Mouse (Mus musculus): ENCODE measurements around the gene Rgs19.

The Rgs19 gene

DNA sequence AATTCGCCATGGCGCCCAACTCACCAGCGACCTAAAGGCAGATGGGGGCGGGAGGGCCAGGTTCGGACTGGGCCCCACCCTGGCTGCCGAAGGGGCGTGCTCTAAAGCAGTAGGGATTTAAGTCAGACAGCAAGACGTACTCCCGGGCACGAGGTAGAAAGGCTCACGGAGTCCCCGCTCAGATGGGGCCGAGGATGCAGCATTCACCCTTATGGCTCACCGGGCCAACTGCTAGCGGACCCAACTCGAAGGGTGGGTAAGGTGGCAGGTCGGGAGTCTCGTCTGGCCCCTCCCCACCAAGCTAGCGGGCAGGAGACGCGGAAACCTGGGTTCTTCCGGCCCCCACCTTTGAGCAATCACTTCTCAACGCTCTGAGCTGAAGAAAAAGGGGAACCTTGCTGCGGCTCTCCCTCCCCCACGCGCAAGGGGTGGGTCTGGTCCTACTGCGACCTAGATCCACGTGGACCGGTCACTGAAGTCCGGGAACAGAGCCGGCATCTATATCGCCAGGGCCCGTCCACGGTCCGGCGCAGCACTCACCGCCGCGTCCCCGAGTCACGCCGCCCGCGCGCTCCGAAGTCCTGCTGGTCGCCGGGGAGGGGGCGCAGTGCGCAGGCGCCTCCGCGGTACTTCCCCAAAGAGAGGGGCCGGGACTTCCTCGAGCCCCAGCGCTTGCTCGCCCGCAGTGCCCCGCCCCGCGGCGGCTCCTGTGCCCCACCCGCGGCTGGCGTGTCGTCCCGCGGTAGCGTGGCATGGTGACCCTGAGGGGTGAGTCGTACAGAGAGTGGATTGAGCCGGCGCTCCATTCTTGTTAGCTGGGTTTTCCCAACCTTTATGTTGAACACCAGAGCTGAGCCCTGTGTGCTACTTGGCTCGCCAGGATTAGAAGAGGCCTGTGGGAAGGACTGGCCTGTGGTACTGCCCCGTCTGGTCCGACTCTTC lies at the start of gene Rgs19:
Rgs19 (minus strand) TSS at position 639 of the 942 bp plus-strand sequence.
- DNase-seq (ENCODE audit: low spot score in 2 of 2), result peak; percentile 83

DNA sequence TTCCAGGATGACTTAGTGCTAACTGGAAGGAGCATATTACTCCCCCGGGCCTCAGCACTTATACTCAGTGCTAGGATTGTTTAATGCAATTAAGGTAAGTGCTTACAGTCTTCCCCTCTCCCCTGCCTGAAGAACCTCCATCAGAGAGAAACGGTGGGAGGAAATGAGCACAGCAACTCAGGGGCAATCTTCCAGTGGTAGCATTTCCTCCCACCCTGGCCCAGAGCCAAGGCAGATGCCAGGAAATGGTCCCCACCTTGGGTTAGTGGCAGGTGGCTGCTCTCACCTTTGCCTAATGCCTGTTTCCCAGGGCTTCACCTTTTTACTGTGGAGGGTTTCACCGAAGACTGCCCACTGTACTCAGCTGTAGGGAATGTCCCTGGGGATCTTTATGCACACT lies 36.3 kb upstream of the Rgs19 start:
- DNase-seq (ENCODE audit: low spot score in 2 of 2), result peak in 1 of 2 experiments; percentile 12

DNA sequence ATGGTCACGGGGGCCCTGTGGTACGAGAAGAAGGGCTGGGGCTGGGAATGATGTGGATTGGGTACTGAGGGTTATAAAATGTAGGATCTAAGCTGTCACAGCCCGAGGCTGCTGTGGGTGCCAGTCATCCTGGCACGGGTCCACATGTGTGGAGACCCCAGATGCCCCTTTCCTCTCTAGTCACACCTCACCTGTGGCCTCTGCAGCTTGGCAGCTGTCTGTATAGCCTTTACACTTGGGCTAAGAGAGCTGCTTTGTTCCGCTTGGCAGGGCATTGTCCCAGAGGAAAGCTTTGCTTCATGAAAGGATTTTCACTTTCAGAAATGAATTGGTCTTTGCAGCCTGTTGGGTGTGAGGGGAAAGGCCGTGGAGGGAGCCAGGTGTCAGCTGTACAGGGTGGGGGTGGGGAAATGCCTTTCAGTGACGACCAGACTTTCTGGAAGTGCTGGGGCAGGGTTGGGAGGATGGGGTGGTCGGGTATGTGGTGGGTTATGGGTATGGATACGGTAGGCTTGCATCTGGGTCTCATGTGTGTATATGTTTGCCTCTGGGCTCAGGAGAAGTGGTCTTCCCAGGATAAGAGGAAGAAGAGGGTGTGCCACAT lies 34.0 kb upstream of the Rgs19 start:
- no peak for DNase-seq (ENCODE audit: low spot score in 2 of 2)

DNA sequence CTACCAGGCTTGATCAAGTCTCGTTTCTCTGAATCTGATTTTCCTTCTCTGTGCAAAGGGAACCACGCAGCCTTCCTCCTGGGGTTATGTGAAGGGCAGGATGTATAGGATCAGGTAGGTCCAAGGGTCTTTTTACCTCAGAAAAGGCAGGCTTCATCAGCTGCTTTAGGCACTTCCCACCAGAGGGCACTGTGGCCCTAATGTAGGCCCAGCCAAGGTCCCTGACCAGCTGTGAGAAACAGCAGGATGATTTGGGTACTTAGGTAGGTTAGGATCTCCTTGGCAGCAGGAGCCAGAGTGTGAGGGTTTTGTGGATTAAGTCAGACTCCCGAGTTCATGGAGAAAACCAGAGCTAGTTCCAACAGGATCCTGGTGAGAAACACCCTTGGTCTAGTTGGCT lies 28.4 kb upstream of the Rgs19 start:
- peak in 1 of 2 experiments; percentile 25 for DNase-seq (ENCODE audit: low spot score in 2 of 2)

DNA sequence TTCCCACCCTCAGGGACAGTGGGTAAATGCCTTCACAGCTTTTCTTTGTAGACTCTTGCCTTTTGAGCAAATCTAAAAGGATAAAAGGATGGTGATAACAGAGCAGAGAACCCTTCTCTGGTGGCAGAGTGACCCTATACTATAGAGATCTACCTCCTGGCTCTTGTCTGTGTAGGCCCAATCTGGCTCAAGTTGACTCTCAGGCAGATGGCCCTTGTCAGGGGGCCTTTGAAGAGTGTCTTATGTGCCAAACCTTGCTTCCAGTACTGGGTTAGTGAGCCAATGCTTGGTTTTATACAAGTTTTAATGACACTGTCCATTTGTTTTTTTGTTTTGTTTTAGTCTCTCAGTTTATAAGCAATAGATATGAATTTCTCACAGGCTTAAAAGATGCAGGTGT lies 27.4 kb upstream of the Rgs19 start:
- no peak for DNase-seq (ENCODE audit: low spot score in 2 of 2)

DNA sequence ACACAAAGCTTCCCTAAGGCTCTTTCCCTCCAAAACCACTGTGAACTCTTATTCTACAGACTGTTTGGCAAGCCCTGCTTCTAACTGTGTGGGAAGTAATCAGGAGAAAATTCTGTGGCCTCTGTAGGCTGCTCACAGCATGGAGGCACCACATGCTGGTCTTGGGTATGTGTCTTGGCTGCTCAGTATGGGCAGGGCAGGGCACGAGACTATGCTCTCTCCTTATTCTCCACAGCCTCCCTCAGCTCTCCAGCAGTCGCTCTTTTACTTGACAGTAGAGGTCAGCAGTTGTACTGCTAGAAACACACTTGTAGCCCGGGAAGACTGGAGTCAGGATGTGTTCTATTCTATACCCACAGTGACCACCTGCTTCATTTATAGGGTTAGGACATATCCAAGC lies 26.3 kb upstream of the Rgs19 start:
- no peak for DNase-seq (ENCODE audit: low spot score in 2 of 2)

DNA sequence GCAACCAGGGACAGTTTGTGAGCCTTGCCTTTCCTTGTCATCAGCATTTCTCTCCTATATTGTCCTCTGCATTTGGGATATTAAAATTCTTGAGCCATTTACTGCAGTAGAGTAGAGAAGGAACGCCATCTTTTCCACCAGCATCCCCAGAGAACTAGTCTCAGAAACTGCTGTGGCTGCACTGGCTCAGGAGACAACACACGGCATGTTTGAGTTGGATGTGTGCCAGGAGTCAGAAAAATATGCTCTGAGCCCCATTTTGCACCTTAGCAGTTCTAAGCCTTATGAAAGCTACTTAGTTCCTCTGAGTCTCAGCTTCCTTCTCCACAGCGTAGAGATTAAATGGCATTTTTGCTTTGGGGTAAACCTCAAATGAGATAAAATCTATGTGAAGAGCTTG lies 23.2 kb upstream of the Rgs19 start:
- no peak for DNase-seq (ENCODE audit: low spot score in 2 of 2)

DNA sequence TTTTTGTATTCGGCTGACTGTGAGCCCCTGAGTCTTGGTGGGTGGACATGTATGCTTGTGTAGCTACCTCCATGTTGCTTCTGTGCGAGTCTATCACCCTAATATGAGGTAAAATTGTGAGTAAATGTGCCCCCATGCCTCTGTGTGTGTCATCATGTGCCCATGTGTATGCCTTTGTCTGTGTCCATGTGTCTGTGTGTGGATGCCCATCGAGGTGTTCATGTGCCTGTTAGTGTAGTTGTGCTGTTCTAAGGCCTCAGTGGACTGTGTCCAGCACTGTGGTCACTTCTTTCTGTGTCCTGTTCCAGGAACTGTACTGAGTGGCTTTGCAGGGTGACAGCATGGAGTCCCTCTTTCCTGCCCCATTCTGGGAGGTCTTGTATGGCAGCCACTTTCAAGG lies 21.6 kb upstream of the Rgs19 start:
- no peak for DNase-seq (ENCODE audit: low spot score in 2 of 2)

DNA sequence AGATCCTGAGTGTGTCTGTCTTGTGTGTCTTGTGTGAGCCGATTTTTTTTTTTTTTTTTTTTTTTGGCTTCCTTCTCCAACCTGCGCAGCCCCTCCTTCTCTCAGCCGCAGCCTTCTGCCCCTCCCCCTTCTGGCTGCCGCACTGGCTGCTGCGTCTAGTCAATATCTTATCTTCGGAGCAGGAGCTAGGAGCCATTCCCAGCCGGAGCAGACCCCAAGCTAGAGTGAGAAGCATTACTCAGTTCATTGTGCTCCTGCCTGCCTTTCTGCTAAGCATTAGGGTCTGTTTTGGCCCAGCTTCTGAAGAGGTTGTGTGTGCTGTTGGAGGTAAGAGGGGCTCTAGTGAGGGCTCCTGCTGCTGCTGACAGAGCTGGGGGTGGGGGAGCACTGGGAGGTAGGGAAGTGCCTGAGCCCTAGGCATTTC lies 21.1 kb upstream of the Rgs19 start, which contains the start of gene Oprl1:
Oprl1 (plus strand) TSS at position 114 of the 424 bp plus-strand sequence.
- peak in 1 of 2 experiments; percentile 15 for DNase-seq (ENCODE audit: low spot score in 2 of 2)

DNA sequence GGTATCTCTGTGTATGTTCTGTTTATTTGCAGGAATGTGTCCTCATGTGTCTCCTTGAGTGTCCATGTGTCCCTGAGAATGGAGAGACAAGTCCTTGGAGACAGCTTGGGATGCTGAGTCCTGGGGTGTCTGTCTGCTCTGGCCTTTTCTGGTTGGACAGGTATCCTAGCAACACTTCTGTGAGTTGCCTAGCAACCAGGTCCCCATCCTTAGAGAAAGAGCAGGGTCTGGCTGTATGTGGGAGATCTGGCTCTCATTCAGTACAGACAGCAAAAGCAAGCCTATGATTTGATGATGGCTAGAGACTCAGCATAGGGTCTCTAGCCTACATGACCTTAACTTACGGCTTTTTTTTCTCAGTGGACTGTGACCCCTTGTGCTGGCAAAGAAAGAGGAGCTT lies 20.0 kb upstream of the Rgs19 start:
- DNase-seq (ENCODE audit: low spot score in 2 of 2), result no peak

DNA sequence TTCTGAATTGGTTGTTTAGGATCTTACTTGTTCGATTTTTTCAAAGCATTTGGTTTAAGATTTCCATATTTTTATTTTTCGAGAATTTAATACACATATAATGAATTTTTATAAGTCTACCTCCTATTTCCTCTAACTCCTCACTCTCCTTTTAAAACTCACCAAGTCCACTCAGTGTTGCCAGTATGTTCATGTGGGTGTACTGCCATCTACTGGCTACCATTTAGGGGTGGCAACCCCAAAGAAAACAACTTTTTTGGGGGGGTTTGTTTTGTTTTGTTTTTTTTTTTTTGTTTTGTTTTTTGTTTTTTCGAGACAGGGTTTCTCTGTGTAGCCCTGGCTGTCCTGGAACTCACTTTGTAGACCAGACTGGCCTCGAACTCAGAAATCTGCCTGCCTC lies 12.9 kb upstream of the Rgs19 start:
- peak in 1 of 2 experiments; percentile 32 for DNase-seq (ENCODE audit: low spot score in 2 of 2)

DNA sequence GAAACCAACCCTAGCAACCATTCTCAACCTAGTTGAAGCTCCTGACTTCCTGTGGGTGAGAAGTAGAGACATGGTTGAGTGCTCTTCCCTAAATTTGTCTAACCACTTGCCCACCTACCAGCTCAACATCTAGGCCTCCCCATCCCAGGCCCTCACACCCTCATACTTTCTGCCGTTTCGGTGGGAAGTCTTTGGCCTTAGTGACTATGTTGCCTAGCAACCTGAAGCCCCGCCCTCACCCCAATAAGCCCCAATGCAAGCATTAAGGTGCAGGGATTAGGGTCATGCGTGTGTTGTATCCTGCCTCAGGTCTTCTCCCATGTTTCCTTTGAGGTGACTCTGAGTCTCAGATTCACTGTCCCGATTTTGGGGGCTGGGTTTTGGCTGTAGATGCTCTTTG lies 4.5 kb upstream of the Rgs19 start, which contains the start of gene Lkaaear1:
Lkaaear1 (minus strand) TSS at position 202 of the 400 bp plus-strand sequence.
- DNase-seq (ENCODE audit: low spot score in 2 of 2), result no peak

DNA sequence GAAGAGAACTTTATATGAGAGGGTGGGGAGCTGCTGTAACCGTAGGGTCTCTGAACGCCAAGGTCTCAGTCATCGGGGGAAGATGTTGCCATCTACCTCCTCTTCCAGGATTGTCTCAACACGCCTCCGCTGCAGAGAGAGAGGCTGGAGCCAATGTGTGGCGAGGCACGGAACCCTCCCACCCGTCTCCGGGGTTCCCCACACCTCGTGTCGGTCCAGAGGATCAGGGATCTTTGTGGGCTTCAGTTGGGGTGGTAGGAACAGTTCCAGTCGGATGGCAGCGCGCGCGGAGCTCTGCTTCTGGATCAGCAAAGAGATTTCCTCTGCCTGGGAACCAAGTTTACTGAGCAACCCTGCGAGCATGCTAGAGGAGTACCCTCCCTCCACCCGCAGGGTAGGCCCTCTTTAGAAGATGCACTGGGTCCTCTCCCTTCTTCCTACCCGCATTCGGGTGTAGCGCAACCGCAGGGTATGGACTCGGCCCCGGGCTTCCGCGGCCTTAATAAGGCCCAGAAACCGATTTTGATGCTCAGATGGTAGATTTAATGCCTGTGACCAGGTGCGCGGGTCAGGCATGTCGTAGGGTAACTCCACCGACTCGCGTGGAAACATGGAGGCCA lies 3.1 kb upstream of the Rgs19 start:
- no peak for DNase-seq (ENCODE audit: low spot score in 2 of 2)

DNA sequence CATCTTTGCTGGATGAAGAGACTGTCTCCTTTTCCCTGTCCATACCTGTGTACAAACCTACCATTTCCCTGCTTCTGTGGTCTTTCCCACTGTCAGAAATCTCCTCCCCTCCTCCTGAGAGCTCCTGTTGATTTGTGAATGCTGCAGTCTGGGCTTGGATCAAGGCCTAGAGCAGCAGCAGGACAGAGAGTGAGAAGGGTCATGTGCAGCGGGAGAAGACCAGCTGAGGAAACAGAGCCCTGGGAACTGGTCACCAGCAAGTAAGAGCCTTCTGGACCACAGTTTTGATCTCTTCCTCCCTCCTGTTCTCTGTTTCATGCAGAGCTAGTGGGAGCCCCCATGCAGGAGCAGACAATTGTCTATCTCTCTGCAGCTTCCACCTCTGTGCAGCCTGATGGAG lies 2.0 kb upstream of the Rgs19 start:
- DNase-seq (ENCODE audit: low spot score in 2 of 2), result no peak

DNA sequence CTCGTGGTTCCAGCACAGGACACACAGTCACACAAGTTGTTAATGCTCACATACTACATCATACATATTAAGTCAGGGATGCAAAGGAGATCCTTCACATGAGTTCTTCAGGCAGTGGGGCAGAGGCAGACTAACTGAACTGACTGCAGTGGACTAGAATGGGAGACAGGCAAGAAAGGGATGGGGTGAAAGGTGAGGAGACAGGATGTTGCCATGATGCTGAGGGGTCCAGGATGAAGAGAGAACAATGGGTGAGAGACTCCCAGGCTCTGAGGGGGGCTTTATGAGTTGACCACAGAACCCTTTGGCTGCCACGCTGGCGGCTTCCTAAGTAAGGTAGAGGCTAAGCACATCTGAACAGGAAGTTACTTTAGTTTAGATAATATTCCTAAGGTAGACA lies 804 bp upstream of the Rgs19 start:
- DNase-seq (ENCODE audit: low spot score in 2 of 2), result no peak

DNA sequence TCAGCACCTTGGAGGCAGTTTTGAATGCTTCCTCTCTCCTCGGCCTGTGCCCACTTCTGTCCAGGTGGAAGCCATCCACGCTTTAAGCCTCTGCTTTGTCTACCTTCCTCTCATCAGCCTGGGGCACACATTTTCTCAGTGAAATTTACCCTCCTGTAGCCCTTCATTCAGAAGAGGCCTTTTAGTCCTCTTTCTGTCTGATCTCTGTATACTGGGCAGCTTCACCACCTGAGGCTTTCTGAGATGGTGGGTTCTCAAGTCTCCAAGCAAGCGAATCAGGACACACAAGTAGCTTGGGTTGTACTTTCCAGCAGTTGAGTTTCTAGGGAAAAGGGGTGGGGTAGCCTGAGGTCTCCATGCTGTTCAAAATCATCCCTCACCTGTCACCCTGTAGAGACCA lies 1.5 kb downstream of the Rgs19 start:
- DNase-seq (ENCODE audit: low spot score in 2 of 2), result no peak

DNA sequence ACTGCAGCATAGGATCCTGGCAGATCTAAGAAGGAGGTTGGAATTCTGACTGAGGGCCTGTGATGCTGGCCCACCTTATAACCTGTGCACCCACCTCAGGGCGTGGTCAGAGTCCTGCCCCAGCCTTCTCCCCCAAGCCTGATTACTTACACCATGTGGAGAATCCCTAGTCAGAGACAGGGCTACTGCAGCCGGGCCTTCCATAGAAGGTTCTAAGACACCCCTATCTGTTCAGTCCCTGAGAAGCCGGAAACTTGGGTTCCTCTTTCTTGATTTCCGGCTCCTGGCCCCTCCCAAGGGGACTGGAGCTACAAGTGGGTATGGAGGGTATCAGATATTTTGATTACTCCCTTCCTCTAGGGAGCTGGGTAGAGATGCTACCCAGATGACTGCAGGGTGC lies 2.2 kb downstream of the Rgs19 start:
- peak in 1 of 2 experiments; percentile 35 for DNase-seq (ENCODE audit: low spot score in 2 of 2)

DNA sequence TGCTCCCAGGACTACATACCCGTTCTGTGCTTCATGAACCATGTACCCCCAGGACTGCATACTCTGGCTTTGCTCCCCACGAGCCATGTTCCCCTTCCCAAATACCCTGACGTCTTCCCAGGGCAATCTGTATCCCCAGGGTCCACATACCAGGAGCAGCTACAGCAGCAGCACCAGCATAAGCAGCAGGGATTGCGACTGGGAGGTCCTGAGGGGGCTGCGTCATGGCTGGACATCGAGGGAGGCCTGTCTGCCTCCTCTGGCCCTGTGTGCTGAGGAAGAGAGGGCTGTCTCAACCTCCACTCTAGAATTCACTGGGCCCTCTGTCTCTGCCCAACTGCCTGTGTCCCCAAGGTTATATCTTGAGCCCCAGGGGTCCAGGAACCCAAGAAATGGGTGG lies 2.7 kb downstream of the Rgs19 start:
- no peak for DNase-seq (ENCODE audit: low spot score in 2 of 2)

DNA sequence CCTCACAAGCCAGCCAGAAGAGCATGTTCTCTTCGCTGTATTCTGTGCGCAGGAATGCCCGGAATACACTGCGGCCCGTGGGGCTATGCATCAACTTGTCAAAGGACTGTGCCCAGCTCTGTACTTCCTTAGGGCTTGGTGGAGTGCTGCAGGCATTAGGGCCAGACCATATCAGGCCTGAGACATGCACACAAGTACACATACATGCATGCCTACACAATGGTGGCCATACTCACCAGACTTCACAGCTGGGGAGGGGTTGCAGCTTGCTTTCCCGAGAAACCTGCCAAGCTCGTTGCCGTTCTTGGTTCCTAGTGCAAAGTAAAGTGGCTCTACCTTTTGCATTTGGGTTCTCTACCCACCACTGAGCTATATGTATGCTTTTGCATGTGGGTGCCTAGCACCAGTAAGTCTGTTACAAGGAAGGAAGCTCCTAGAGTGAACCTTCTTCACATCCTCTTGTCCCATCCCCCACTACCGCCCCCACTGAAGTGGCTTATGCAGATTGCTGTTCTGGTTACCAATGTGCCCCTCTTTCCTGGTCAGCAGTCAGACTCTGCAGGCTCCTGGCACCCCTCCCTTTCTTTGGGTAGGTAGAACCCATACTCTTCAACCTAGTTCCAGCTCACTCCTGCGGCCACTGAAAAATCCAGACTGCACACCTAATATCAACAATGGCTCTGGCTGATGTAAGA lies 4.2 kb downstream of the Rgs19 start:
- DNase-seq (ENCODE audit: low spot score in 2 of 2), result no peak

DNA sequence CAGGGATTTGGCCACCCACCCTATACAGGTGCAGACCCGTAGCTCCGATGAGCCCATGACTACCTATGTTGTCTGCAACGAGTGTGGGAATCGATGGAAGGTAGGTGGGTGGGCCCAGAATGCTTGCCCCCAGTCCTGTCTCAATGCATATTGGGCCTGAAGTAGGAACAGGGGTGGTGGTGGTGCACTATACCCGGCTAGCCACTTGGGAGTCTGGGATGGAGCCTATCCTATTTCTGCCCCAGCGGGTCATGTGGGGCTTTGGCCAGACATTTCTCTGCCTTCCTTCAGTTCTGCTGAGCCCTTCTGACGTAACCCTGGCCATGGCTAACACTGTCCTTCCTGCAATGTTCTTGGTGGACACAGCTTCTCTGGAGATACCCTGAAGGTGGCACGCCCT lies 6.2 kb downstream of the Rgs19 start:
- DNase-seq (ENCODE audit: low spot score in 2 of 2), result no peak

DNA sequence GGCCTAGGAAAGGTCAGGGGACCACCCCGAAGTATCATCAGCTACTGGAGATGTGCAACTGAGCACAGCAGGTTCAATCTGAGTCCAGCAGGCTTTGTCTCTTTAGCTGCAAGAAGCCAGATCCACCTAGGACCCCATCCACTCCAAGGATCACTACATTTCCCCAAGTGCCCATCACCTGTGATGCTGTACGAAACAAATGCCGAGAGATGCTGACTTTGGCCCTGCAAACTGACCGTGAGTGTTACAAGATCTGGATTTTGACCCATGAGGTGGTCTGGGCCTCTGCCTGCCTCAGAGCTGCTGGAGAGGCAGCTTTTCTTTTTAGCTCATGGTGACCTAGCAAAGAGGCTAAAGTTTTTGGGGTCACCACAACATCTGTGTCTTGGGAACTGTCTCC lies 8.1 kb downstream of the Rgs19 start:
- no peak for DNase-seq (ENCODE audit: low spot score in 2 of 2)

DNA sequence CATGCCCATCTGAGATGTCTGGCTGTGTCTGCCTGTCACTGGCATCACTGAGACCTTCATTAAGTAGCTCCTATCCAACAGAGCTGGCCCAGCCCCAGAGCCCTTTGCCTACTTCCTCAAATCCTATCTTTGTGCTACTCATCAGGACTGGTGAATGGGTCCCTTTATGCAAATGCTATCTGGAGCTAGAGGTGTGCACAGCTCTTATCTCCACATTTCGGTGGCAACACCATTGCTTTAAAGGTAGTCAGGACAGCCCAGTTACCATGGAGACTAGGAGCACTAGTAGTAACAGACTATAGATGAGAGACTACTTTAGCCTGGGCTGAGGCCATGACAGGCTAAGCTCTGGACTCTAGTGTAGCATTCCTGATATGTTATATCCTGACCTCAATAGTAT lies 9.1 kb downstream of the Rgs19 start:
- DNase-seq (ENCODE audit: low spot score in 2 of 2), result no peak
